Mouse (Mus musculus) granulocyte monocyte progenitor cell, adult 5-6 weeks (primary cell): ENCODE data around the gene Cwc27. TPM values are rescaled to one million over a fixed set of nuclear protein-coding genes. Genes with fewer than 3 reads are reported as not detected.
A peak's percentile ranks its signal among the peaks of the same experiment; 100 is the strongest.

Experiments
- ATAC-seq: replicated peaks from 2 replicates; pipeline ENCODE4 v1.8.0; 2016; ENCODE audit warnings: mild to moderate bottlenecking, moderate TSS enrichment, inconsistent platforms; ENCODE audit not compliant: poor library complexity, severe bottlenecking
- total RNA-seq, 2 experiments: library from RNA; stranded (forward) in 1 of 2; stranded (reverse) in 1 of 2; fragments of 200-712, 200-1000 nt in 1 of 2; fragments of >200 nt in 1 of 2; fragmentation: Nextera tagmentation in 1 of 2; gene quantifications; 2 replicates each; pipeline ENCODE4 v1.2.3; 2014 to 2017

Cwc27 gene
- total RNA-seq, 2 experiments from 2014 or later = 47.2 to 52.3 TPM

- ATAC-seq = no peak
Measured at GRCm38 (mm10) chr13:104651763-104652162, 165.2 kb downstream of the Cwc27 start.

GRCm38 (mm10) chr13:104650654-104651053, 166.3 kb downstream of the Cwc27 start:
- ATAC-seq = no peak

DNA sequence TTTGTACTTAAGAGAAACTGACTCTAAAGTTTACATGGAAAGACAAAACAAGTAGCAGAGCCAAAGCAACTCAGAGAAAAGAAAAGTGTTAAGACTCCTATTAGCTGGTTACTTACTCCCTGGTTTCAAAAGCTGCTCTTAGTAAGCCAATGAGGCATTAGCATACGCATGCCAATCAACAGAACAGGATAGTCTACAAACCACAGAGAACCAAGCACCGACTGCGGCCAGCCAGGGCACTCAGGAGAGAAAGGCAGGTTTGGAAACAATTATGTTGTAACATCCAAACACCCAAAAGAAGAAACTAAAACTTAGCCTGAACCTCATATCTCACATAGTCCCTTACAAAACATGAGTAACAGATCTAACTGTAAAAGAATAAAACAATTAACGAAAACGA, 166.8 kb downstream of the Cwc27 start:
- ATAC-seq = peak; percentile 99

DNA sequence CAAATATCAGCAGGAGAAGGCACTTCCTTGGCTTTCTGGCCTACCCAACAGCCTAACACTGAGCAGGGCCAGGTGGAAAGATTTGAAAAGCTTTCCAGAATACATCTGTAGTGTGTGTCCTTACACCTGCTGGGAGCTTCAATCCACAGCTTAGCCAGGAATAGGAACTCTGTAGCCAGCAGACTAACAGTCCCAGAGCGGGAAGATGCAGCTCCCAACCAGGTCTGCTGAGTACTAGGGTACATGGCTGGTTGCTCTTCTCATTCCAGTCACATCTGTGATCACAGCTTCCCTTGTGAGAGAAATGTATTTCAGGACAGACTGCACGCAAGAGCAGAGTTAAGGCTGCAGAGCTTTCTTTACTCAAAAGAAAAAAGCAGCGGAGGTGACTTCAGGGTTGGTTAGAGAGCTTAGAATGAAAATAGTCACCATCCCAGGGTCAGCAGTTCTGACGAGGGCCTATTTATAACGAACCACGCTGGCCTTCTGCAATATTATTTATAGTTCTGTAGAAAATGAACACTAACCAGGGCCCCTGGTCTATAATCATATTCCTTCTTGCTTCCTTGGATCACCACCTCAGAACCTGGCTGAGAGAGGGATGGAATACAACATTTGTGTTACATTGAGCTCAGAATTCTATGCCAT, 171.0 kb downstream of the Cwc27 start:
- no peak for ATAC-seq

- no peak for ATAC-seq
Measured at GRCm38 (mm10) chr13:104644185-104644584, 172.8 kb downstream of the Cwc27 start.

GRCm38 (mm10) chr13:104640694-104641454, 176.1 kb downstream of the Cwc27 start:
- ATAC-seq = no peak

- ATAC-seq = no peak
Measured at GRCm38 (mm10) chr13:104638988-104639387, 178.0 kb downstream of the Cwc27 start.

GRCm38 (mm10) chr13:104635965-104636462, 180.9 kb downstream of the Cwc27 start:
- ATAC-seq = no peak

DNA sequence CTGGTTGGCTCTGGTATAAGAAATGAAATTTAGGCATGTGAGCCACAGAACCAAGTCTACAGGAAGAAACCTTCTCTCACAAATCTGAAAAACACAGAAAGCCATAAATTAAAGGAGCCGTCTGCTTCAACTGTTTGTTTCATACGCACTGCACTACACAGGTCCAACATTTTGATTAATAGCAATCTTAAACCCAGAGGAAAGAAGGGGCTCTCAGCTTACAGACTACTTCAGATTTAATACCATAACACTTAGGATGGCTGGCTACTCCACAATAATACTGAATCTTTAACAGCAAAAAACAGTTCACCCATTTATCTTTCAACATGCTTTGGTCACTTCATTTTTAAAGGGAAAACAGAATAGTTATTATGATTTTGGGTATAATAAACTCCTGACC, 182.2 kb downstream of the Cwc27 start:
- ATAC-seq = no peak

DNA sequence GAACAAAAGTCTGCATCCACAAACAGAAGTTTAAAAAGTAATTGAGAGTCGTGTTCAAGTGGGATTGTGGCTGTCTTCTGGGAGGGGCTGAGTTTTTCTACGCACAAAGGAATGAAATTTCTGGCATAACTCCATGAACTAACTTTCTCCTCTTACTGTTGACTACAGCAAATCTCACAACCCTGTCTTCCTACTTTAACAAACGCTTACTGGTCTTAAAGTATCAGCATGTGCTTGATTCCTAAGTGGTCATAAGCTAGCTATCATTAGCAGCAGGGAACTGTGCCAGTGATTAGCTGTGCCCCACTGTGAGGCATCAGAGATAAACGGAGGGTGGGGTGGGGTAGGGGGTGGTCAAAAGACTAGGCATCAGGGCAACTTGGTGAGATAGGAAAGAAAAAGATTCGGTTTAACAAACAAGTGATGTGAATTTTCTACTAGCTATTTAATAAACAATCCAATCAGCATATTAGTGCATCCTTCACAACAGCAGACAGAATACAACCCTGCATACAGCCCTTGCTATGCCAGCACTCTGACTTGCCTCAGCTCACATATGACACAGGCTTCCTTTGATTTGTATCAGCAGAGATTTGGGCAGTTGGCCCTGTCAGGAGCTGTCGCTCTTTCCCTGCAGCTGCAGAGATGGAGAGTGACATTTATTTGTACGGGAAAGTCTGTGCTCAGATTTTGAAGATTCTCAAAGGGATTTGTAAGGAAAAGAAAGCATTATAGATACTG, 184.3 kb downstream of the Cwc27 start:
- ATAC-seq = no peak

- ATAC-seq = no peak
Measured at GRCm38 (mm10) chr13:104631621-104632205, 185.2 kb downstream of the Cwc27 start.

GRCm38 (mm10) chr13:104630808-104631207, 186.1 kb downstream of the Cwc27 start:
- no peak for ATAC-seq

GRCm38 (mm10) chr13:104629621-104630020, 187.3 kb downstream of the Cwc27 start:
- ATAC-seq = peak; percentile 64

DNA sequence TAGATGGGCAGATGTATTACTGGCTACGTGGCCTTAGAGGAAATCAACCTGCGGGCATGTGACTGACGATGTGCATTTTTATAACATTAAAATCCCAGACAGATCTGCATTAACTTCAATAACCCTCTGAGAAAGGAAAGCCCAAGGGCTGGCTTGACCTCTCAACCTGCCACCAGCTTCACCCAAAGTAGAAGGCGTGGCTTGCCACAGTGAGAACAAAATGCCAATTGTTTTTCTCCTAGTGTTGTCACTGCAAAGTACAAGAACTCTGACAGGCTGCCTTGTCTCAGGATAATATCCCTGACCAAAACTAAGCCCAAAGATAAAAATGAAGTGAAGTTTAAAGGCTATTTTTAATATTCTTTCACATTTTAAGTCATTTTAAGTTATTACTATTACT, 188.9 kb downstream of the Cwc27 start:
- ATAC-seq = no peak

- no peak for ATAC-seq
Measured at GRCm38 (mm10) chr13:104627169-104627909, 189.6 kb downstream of the Cwc27 start.

- ATAC-seq = peak; percentile 89
Measured at GRCm38 (mm10) chr13:104623130-104623891, 193.6 kb downstream of the Cwc27 start.

DNA sequence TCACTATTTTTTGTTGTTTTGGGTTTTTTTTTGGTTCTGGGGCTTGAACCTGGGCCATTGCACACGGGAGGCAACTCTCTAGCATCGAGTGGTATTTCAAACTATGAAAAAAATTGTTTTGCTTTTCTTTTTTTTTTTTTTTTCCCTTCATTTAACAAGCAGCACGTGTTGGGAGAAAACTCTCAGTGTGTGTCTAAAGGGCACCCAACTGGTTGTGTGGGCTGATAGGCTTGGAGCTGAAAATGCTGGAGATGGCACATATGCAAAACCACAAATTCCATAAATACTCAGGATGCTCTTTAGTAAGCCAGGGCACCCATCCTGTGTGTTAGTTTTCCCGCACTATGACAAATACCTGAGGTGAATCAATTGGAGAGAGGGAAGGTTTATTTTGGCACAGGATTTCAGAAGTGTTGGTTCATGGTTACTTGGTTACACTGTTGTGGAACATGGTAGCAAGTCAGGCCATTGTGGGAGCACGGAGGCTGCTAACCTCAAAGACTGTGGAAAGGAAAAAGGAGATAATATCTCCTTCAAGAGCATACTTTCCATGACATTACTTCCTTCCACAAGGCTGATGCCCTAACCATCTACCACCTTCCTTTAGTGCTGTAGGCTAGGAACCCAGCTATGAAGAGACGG, 194.7 kb downstream of the Cwc27 start:
- ATAC-seq = peak; percentile 47

DNA sequence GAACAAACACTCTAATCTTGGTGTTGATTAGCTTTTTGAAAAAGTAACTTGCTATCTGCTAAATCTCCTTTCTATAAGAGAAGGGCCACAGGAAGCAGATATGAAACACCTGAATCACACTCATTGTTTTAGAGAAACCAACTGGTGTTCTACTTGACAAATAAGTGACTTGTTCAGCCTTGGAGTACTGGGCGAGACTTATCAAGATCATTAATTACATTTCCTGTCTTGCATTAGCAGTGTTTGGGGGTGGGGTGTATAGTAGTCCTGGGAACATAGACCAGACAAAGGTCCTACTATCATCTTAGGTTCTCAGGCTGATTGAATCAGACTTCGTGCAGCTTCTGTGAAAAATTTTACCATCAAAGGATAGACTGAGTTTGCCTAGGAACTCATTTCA, 196.5 kb downstream of the Cwc27 start:
- no peak for ATAC-seq
